Mouse (Mus musculus) CH12.LX (cell line): ENCODE results near the gene Robo1. TPM values are rescaled to one million over a fixed set of nuclear protein-coding genes. Genes with fewer than 3 reads are reported as not detected.

Experiments
- DNase-seq: peaks from one replicate; pipeline ENCODE4 v3.0.0-alpha.2; 2013; ENCODE audit errors: extremely low read depth
- H3K27ac ChIP-seq: 2 replicates; pipeline ENCODE4 v1.5.1; 2012; ENCODE audit warnings: low read depth, mild to moderate bottlenecking, control low read depth, moderate library complexity; ENCODE audit not compliant: insufficient read depth
- H3K27me3 ChIP-seq: replicated peaks from 2 replicates; pipeline ENCODE3; 2012; ENCODE audit warnings: inconsistent platforms
- H3K36me3 ChIP-seq, 2 experiments: replicated peaks in 1 of 2; 2 replicates each; pipeline versions ENCODE3 to v1.6.1; 2012; ENCODE audit warnings: inconsistent platforms in 1 of 2, low read length in 1 of 2, mild to moderate bottlenecking in 1 of 2, mixed read lengths in 1 of 2, moderate library complexity in 1 of 2; ENCODE audit not compliant: control insufficient read depth in 1 of 2, insufficient read depth in 1 of 2
- H3K4me1 ChIP-seq, 2 experiments: 2 replicates each; pipeline ENCODE4 v1.6.1; 2012; ENCODE audit warnings: inconsistent platforms in 1 of 2, moderate library complexity in 1 of 2; ENCODE audit not compliant: insufficient read depth in 2 of 2, control insufficient read depth in 1 of 2
- H3K4me2 ChIP-seq: 2 replicates; pipeline ENCODE4 v1.6.1; 2012; ENCODE audit warnings: low read depth, mild to moderate bottlenecking, control low read depth; ENCODE audit not compliant: poor library complexity, insufficient read depth, severe bottlenecking
- H3K4me3 ChIP-seq, 3 experiments: fragments of 150-350 bp in 1 of 3; sonication (generic) in 1 of 3; replicated peaks in 1 of 3; 2 replicates each; pipeline versions ENCODE3 to v1.5.1; 2011 to 2012; ENCODE audit warnings: low read depth in 2 of 3, low read length in 2 of 3, mild to moderate bottlenecking in 2 of 3, moderate library complexity in 2 of 3, control low read depth in 1 of 3, improper control_type of control experiment in 1 of 3, inconsistent platforms in 1 of 3, mixed read lengths in 1 of 3; ENCODE audit not compliant: poor library complexity in 1 of 3
- H3K79me2 ChIP-seq: replicated peaks from 2 replicates; pipeline ENCODE4 v1.6.1; 2012; ENCODE audit warnings: mild to moderate bottlenecking, moderate library complexity; ENCODE audit not compliant: control insufficient read depth, poor library complexity, insufficient read depth, severe bottlenecking; ENCODE audit errors: extremely low read depth
- H3K9ac ChIP-seq: 2 replicates; pipeline ENCODE4 v1.6.1; 2012; ENCODE audit warnings: low read depth, mild to moderate bottlenecking, control low read depth, moderate library complexity; ENCODE audit not compliant: insufficient read depth
- H3K9me3 ChIP-seq: replicated peaks from 2 replicates; pipeline ENCODE3; 2012; ENCODE audit warnings: low read length, inconsistent platforms, mixed read lengths
- E2F4 ChIP-seq: IDR thresholded peaks from 2 replicates; pipeline ENCODE4 v1.6.1; 2011; ENCODE audit warnings: low read depth, low read length, improper control_type of control experiment; ENCODE audit not compliant: insufficient replicate concordance
- ELF1 ChIP-seq: IDR thresholded peaks from 2 replicates; pipeline ENCODE4 v1.6.1; 2014; ENCODE audit warnings: low read depth, mild to moderate bottlenecking, inconsistent platforms, low read length, improper control_type of control experiment
- EP300 ChIP-seq: IDR thresholded peaks from 2 replicates; pipeline ENCODE4 v1.6.1; 2011; ENCODE audit warnings: low read length, improper control_type of control experiment
- ETS1 ChIP-seq: conservative IDR thresholded peaks from 2 replicates; pipeline ENCODE4 v1.6.1; 2012; ENCODE audit warnings: low read depth, mild to moderate bottlenecking, inconsistent platforms, low read length, improper control_type of control experiment, moderate library complexity
- IRF4 ChIP-seq: IDR thresholded peaks from 2 replicates; pipeline ENCODE4 v1.6.1; 2014; ENCODE audit warnings: low read depth, mild to moderate bottlenecking, inconsistent platforms, low read length, improper control_type of control experiment
- JUND ChIP-seq: conservative IDR thresholded peaks from 2 replicates; pipeline ENCODE4 v1.6.1; 2011; ENCODE audit warnings: low read depth, low read length, improper control_type of control experiment
- MAFK ChIP-seq: IDR thresholded peaks from 2 replicates; pipeline ENCODE4 v1.6.1; 2011; ENCODE audit warnings: low read length, improper control_type of control experiment; ENCODE audit not compliant: insufficient replicate concordance
- MAZ ChIP-seq: IDR thresholded peaks from 2 replicates; pipeline ENCODE4 v1.6.1; 2012; ENCODE audit warnings: low read depth, mild to moderate bottlenecking, inconsistent platforms, low read length, improper control_type of control experiment, moderate library complexity
- MEF2A ChIP-seq: IDR thresholded peaks from 2 replicates; pipeline ENCODE4 v1.6.1; 2014; ENCODE audit warnings: low read depth, mild to moderate bottlenecking, inconsistent platforms, low read length, improper control_type of control experiment, borderline replicate concordance
- MXI1 ChIP-seq: IDR thresholded peaks from 2 replicates; pipeline ENCODE4 v1.6.1; 2011; ENCODE audit warnings: mild to moderate bottlenecking, low read depth, low read length, improper control_type of control experiment
- NELFE ChIP-seq: IDR thresholded peaks from 2 replicates; pipeline ENCODE4 v1.6.1; 2011; ENCODE audit warnings: low read depth, low read length, improper control_type of control experiment
- NRF1 ChIP-seq: IDR thresholded peaks from 2 replicates; pipeline ENCODE4 v1.6.1; 2014; ENCODE audit warnings: low read depth, mild to moderate bottlenecking, inconsistent platforms, low read length, improper control_type of control experiment, moderate library complexity
- SIN3A ChIP-seq: IDR thresholded peaks from 2 replicates; pipeline ENCODE4 v1.6.1; 2012; ENCODE audit warnings: low read length, improper control_type of control experiment, inconsistent platforms
- USF1 ChIP-seq: IDR thresholded peaks from 2 replicates; pipeline ENCODE4 v1.6.1; 2014; ENCODE audit warnings: low read depth, mild to moderate bottlenecking, inconsistent platforms, low read length, improper control_type of control experiment
- USF2 ChIP-seq: conservative IDR thresholded peaks from 2 replicates; pipeline ENCODE4 v1.6.1; 2011; ENCODE audit warnings: low read depth, low read length, improper control_type of control experiment
- ZKSCAN1 ChIP-seq: IDR thresholded peaks from 2 replicates; pipeline ENCODE4 v1.6.1; 2012; ENCODE audit warnings: low read depth, inconsistent platforms, low read length, improper control_type of control experiment, borderline replicate concordance
- ZMIZ1 ChIP-seq: IDR thresholded peaks from 2 replicates; pipeline ENCODE4 v1.6.1; 2012; ENCODE audit warnings: low read depth, mild to moderate bottlenecking, inconsistent platforms, low read length, improper control_type of control experiment
- ZNF384 ChIP-seq: IDR thresholded peaks from 2 replicates; pipeline ENCODE4 v1.6.1; 2012; ENCODE audit warnings: low read depth, low read length, improper control_type of control experiment, inconsistent platforms
- dilution Hi-C: fragments of 300-500 bp; cut with MboI; formaldehyde crosslinking; loops from 2 replicates; pipeline ENCODE4 v1.14.3; 2020; ENCODE audit warnings: low sequenced_read_pairs; ENCODE audit not compliant: extremely low pct_unique_long_range_greater_than_20kb, extremely low pct_ligation_motif_present
- in situ Hi-C: fragments of 300-500 bp; cut with MboI; formaldehyde crosslinking; loops from 3 replicates; pipeline ENCODE4 v1.14.3; 2019; ENCODE audit warnings: low sequenced_read_pairs, low pct_ligation_motif_present, low pct_unique_long_range_greater_than_20kb, mixed read lengths
- polyA plus RNA-seq: library from polyadenylated mRNA; unstranded; fragments of >175 nt; gene quantifications from 2 replicates; pipeline ENCODE4 v1.2.1, GENCODE M21; 2012; ENCODE audit warnings: low read depth; ENCODE audit not compliant: insufficient read length
- total RNA-seq, 2 experiments: library from RNA; depleted of rRNA; stranded (reverse); fragments of 300-350 nt in 1 of 2; fragments of >200 nt in 1 of 2; gene quantifications; 2 replicates each; pipeline ENCODE4 v1.2.3; 2012 to 2014

The Robo1 gene
- total and polyA plus RNA-seq, 3 experiments = not detected

DNA sequence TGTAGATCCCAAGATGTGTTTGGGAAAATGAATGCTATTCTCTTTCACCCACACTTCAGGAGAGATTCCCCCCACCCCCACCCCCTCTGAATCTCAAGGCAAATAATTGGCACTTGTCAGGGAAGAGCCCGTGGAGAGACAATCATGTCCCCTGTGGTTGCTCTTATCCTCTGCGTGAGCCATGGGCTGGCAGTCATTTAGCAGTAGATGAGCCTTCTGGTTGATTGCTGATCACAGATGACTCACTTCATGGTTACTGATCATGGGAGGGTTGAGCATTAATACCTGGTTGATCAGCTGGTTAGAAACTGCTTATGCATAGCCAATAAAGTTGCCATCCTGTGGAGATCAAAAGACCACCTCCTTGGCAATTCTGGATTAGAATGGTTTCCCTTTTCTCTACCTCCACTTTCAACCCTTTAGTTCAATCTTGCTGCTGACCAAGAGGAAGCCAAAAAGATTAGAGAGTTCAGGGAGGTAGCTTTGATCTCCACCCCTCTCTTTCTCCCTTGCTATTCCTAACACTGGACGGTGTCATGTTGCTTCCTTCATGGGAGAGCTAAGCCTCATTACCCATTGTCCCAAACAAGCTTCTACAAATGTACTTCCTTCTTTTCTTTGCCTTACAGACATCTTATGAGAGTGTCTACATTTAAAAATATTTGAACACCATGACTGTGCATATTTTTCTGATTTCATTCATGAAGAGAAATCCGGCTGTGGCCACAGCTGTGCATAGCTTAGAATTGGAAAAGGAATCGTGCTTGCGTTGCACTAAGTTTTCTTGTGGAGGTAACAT is 362.3 kb downstream of the Robo1 start:
- no peak overlapping the region for H3K9ac ChIP-seq
- peaks cover 45% of the 10 kb centered on the region for H3K9me3 ChIP-seq
- no peak overlapping the region for H3K4me3 ChIP-seq
- in situ Hi-C loops (loop anchor here (25.0 kb wide), 1 partner anchor 317 kb away; no protein-coding TSS in a partner anchor), dilution Hi-C loops (no loop called here)
- H3K4me1 ChIP-seq = no peaks in the 10 kb centered on the region
- H3K4me2 ChIP-seq = no peak overlapping the region
- H3K79me2 ChIP-seq = no peaks in the 10 kb centered on the region
- no peaks in the 10 kb centered on the region for H3K27me3 ChIP-seq
- no peak for DNase-seq
- no peaks in the 10 kb centered on the region for H3K36me3 ChIP-seq
- no peak overlapping the region for H3K27ac ChIP-seq
- TF ChIP-seq MAFK = no peak
- no peak for TF ChIP-seq NRF1
- no peak for TF ChIP-seq E2F4
- no peak for TF ChIP-seq ZKSCAN1
- no peak for TF ChIP-seq MXI1
- TF ChIP-seq ZNF384 = no peak
- no peak for TF ChIP-seq EP300
- no peak for TF ChIP-seq ZMIZ1
- TF ChIP-seq ETS1 = no peak
- no peak for TF ChIP-seq MAZ
- no peak for TF ChIP-seq IRF4
- no peak for TF ChIP-seq JUND
- no peak for TF ChIP-seq MEF2A
- TF ChIP-seq USF2 = no peak
- no peak for TF ChIP-seq ELF1
- TF ChIP-seq USF1 = no peak
- TF ChIP-seq NELFE = no peak
- TF ChIP-seq SIN3A = no peak

GRCm38 (mm10) chr16:72677234-72677633 is 369.1 kb downstream of the Robo1 start:
- no peak overlapping the region for H3K9ac ChIP-seq
- H3K36me3 ChIP-seq = no peaks in the 10 kb centered on the region
- H3K27me3 ChIP-seq = no peaks in the 10 kb centered on the region
- H3K4me2 ChIP-seq = no peak overlapping the region
- no peak overlapping the region for H3K27ac ChIP-seq
- H3K4me3 ChIP-seq = no peak overlapping the region
- no peaks in the 10 kb centered on the region for H3K79me2 ChIP-seq
- dilution Hi-C loops (no loop called here), in situ Hi-C loops (no loop called here)
- peaks cover 54% of the 10 kb centered on the region for H3K9me3 ChIP-seq
- DNase-seq = no peak
- peaks cover 0 to 5% of the 10 kb centered on the region in 2 experiments; a peak in 2 of 4 replicates for H3K4me1 ChIP-seq
- TF ChIP-seq ELF1 (no peak), ETS1 (no peak)
